Mouse (Mus musculus) MEL (cell line): ENCODE results near the gene Slain1.

Source experiments
- CTCF ChIP-seq, 3 experiments: IDR thresholded peaks in 2 of 3; conservative IDR thresholded peaks in 1 of 3; 2 replicates each; pipeline ENCODE4 v1.5.1; 2011 to 2012; ENCODE audit warnings: low read length in 3 of 3, low read depth in 2 of 3, mild to moderate bottlenecking in 2 of 3, improper control_type of control experiment in 1 of 3, inconsistent platforms in 1 of 3, mixed read lengths in 1 of 3, moderate library complexity in 1 of 3; ENCODE audit not compliant: control insufficient read depth in 1 of 3, insufficient read depth in 1 of 3, poor library complexity in 1 of 3, severe bottlenecking in 1 of 3
- EP300 ChIP-seq, 2 experiments: IDR thresholded peaks; 2 replicates each; pipeline ENCODE4 v1.6.1; 2011; ENCODE audit warnings: improper control_type of control experiment in 2 of 2, low read length in 2 of 2, low read depth in 1 of 2, mild to moderate bottlenecking in 1 of 2
- HCFC1 ChIP-seq: IDR thresholded peaks from 2 replicates; pipeline ENCODE4 v1.6.1; 2012; ENCODE audit warnings: low read depth, mild to moderate bottlenecking, inconsistent platforms, low read length, improper control_type of control experiment, moderate library complexity
- MXI1 ChIP-seq: IDR thresholded peaks from 2 replicates; pipeline ENCODE4 v1.6.1; 2011; ENCODE audit warnings: mild to moderate bottlenecking, low read depth, low read length, improper control_type of control experiment
- NRF1 ChIP-seq: IDR thresholded peaks from 2 replicates; pipeline ENCODE4 v1.6.1; 2014; ENCODE audit warnings: low read depth, mild to moderate bottlenecking, inconsistent platforms, low read length, improper control_type of control experiment, moderate library complexity; ENCODE audit not compliant: poor library complexity, insufficient read depth, severe bottlenecking
- POLR2A ChIP-seq, 2 experiments: IDR thresholded peaks; 2 replicates each; pipeline ENCODE4 v1.6.1; 2011 to 2012; ENCODE audit warnings: low read length in 2 of 2, mild to moderate bottlenecking in 2 of 2, control low read depth in 1 of 2, improper control_type of control experiment in 1 of 2, low read depth in 1 of 2, moderate library complexity in 1 of 2; ENCODE audit not compliant: control insufficient read depth in 1 of 2, insufficient read depth in 1 of 2, poor library complexity in 1 of 2
- TAL1 ChIP-seq: IDR thresholded peaks from 2 replicates; pipeline ENCODE4 v1.6.1; 2012; ENCODE audit warnings: mild to moderate bottlenecking, inconsistent platforms, low read length, moderate library complexity, mixed read lengths
- TBP ChIP-seq: IDR thresholded peaks from 2 replicates; pipeline ENCODE4 v1.8.0; 2011; ENCODE audit warnings: low read depth, low read length, improper control_type of control experiment
- ZC3H11A ChIP-seq: IDR thresholded peaks from 2 replicates; pipeline ENCODE4 v1.6.1; 2012; ENCODE audit warnings: low read depth, mild to moderate bottlenecking, inconsistent platforms, low read length, improper control_type of control experiment
- ZKSCAN1 ChIP-seq: IDR thresholded peaks from 2 replicates; pipeline ENCODE4 v1.6.1; 2012; ENCODE audit warnings: low read depth, mild to moderate bottlenecking, inconsistent platforms, low read length, improper control_type of control experiment, moderate library complexity

DNA sequence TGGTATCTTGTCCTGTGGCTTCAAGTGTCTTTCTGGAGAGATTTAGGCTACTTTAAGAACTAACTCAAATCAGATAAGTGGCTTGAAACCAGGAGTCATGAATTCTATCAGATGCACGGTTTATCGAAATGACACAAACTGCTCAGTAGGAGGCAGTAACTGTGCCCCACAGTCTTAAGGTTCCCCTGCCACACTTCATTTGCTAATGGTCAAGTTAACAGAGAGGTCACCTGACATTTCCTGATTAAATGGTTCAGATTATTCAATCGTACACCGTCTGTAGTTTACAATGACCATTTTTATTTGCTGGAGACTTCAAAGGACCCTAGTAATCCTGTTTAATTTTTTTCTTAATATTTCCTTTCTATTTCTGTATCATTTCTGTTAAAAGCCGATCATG, 68.4 kb downstream of the Slain1 start:
- no peak for TF ChIP-seq ZKSCAN1
- TF ChIP-seq ZC3H11A = no peak
- TF ChIP-seq CTCF (IDR thresholded peaks at IDR 0.05 in 2 of 3, conservative IDR thresholded peaks at IDR 0.05 in 1 of 3; ENCODE audit: control insufficient read depth in 1 of 3, insufficient read depth in 1 of 3, low read depth in 2 of 3, low read length in 3 of 3, poor library complexity in 1 of 3, severe bottlenecking in 1 of 3) = peak in 1 of 3 experiments; percentile 23; a peak in 2 of 6 replicates
- TF ChIP-seq EP300 (IDR thresholded peaks at IDR 0.05; ENCODE audit: low read depth in 1 of 2, low read length in 2 of 2) = no peak
- TF ChIP-seq TBP = no peak
- TF ChIP-seq TAL1 = no peak
- no peak for TF ChIP-seq POLR2A (IDR thresholded peaks at IDR 0.05; ENCODE audit: control insufficient read depth in 1 of 2, insufficient read depth in 1 of 2, low read depth in 1 of 2, low read length in 2 of 2, poor library complexity in 1 of 2)
- TF ChIP-seq HCFC1 = no peak
- no peak for TF ChIP-seq MXI1
- TF ChIP-seq NRF1 = no peak
